Mouse (Mus musculus) CH12.LX (cell line): Measurements from ENCODE around the gene Otud4. TPM values are rescaled to one million over a fixed set of nuclear protein-coding genes. Genes with fewer than 3 reads are reported as not detected.
"Not testable (repeated sequence)": the region's sequence is repeated elsewhere in the genome, so short reads cannot be mapped to it uniquely, and the experiment has no call there.

Experiments used
- DNase-seq: peaks from one replicate; pipeline ENCODE4 v3.0.0-alpha.2; 2013; ENCODE audit errors: extremely low read depth
- H3K27ac ChIP-seq: 2 replicates; pipeline ENCODE4 v1.5.1; 2012; ENCODE audit warnings: low read depth, mild to moderate bottlenecking, control low read depth, moderate library complexity; ENCODE audit not compliant: insufficient read depth
- H3K27me3 ChIP-seq: replicated peaks from 2 replicates; pipeline ENCODE3; 2012; ENCODE audit warnings: inconsistent platforms
- H3K36me3 ChIP-seq, 2 experiments: replicated peaks in 1 of 2; 2 replicates each; pipeline versions ENCODE3 to v1.6.1; 2012; ENCODE audit warnings: inconsistent platforms in 1 of 2, low read length in 1 of 2, mild to moderate bottlenecking in 1 of 2, mixed read lengths in 1 of 2, moderate library complexity in 1 of 2; ENCODE audit not compliant: control insufficient read depth in 1 of 2, insufficient read depth in 1 of 2
- H3K4me1 ChIP-seq, 2 experiments: 2 replicates each; pipeline ENCODE4 v1.6.1; 2012; ENCODE audit warnings: inconsistent platforms in 1 of 2, moderate library complexity in 1 of 2; ENCODE audit not compliant: insufficient read depth in 2 of 2, control insufficient read depth in 1 of 2
- H3K4me2 ChIP-seq: 2 replicates; pipeline ENCODE4 v1.6.1; 2012; ENCODE audit warnings: low read depth, mild to moderate bottlenecking, control low read depth; ENCODE audit not compliant: poor library complexity, insufficient read depth, severe bottlenecking
- H3K4me3 ChIP-seq, 3 experiments: fragments of 150-350 bp in 1 of 3; sonication (generic) in 1 of 3; replicated peaks in 1 of 3; 2 replicates each; pipeline versions ENCODE3 to v1.5.1; 2011 to 2012; ENCODE audit warnings: low read depth in 2 of 3, low read length in 2 of 3, mild to moderate bottlenecking in 2 of 3, moderate library complexity in 2 of 3, control low read depth in 1 of 3, improper control_type of control experiment in 1 of 3, inconsistent platforms in 1 of 3, mixed read lengths in 1 of 3; ENCODE audit not compliant: poor library complexity in 1 of 3
- H3K79me2 ChIP-seq: replicated peaks from 2 replicates; pipeline ENCODE4 v1.6.1; 2012; ENCODE audit warnings: mild to moderate bottlenecking, moderate library complexity; ENCODE audit not compliant: control insufficient read depth, poor library complexity, insufficient read depth, severe bottlenecking; ENCODE audit errors: extremely low read depth
- H3K9ac ChIP-seq: 2 replicates; pipeline ENCODE4 v1.6.1; 2012; ENCODE audit warnings: low read depth, mild to moderate bottlenecking, control low read depth, moderate library complexity; ENCODE audit not compliant: insufficient read depth
- H3K9me3 ChIP-seq: replicated peaks from 2 replicates; pipeline ENCODE3; 2012; ENCODE audit warnings: low read length, inconsistent platforms, mixed read lengths
- BHLHE40 ChIP-seq: IDR thresholded peaks from 2 replicates; pipeline ENCODE4 v1.6.1; 2011; ENCODE audit warnings: mild to moderate bottlenecking, low read depth, low read length, improper control_type of control experiment
- CHD1 ChIP-seq: IDR thresholded peaks from 2 replicates; pipeline ENCODE4 v1.6.1; 2012; ENCODE audit warnings: low read depth, low read length, improper control_type of control experiment, inconsistent platforms
- CHD2 ChIP-seq: IDR thresholded peaks from 2 replicates; pipeline ENCODE4 v1.6.1; 2011; ENCODE audit warnings: low read length, improper control_type of control experiment
- CTCF ChIP-seq, 2 experiments: IDR thresholded peaks in 1 of 2; conservative IDR thresholded peaks in 1 of 2; 2 replicates each; pipeline ENCODE4 v1.5.1; 2011 to 2012; ENCODE audit warnings: low read depth in 2 of 2, low read length in 2 of 2, improper control_type of control experiment in 1 of 2, inconsistent platforms in 1 of 2, mild to moderate bottlenecking in 1 of 2, moderate library complexity in 1 of 2
- E2F4 ChIP-seq: IDR thresholded peaks from 2 replicates; pipeline ENCODE4 v1.6.1; 2011; ENCODE audit warnings: low read depth, low read length, improper control_type of control experiment; ENCODE audit not compliant: insufficient replicate concordance
- EP300 ChIP-seq: IDR thresholded peaks from 2 replicates; pipeline ENCODE4 v1.6.1; 2011; ENCODE audit warnings: low read length, improper control_type of control experiment
- ETS1 ChIP-seq: conservative IDR thresholded peaks from 2 replicates; pipeline ENCODE4 v1.6.1; 2012; ENCODE audit warnings: low read depth, mild to moderate bottlenecking, inconsistent platforms, low read length, improper control_type of control experiment, moderate library complexity
- GABPA ChIP-seq: IDR thresholded peaks from 2 replicates; pipeline ENCODE4 v1.6.1; 2012; ENCODE audit warnings: low read depth, low read length, improper control_type of control experiment, inconsistent platforms; ENCODE audit not compliant: insufficient replicate concordance
- HCFC1 ChIP-seq: IDR thresholded peaks from 2 replicates; pipeline ENCODE4 v1.6.1; 2012; ENCODE audit warnings: low read depth, mild to moderate bottlenecking, inconsistent platforms, low read length, improper control_type of control experiment
- IRF4 ChIP-seq: IDR thresholded peaks from 2 replicates; pipeline ENCODE4 v1.6.1; 2014; ENCODE audit warnings: low read depth, mild to moderate bottlenecking, inconsistent platforms, low read length, improper control_type of control experiment
- JUN ChIP-seq: IDR thresholded peaks from 2 replicates; pipeline ENCODE4 v1.6.1; 2011; ENCODE audit warnings: low read depth, mild to moderate bottlenecking, low read length, improper control_type of control experiment, moderate library complexity; ENCODE audit not compliant: insufficient read depth
- JUND ChIP-seq: conservative IDR thresholded peaks from 2 replicates; pipeline ENCODE4 v1.6.1; 2011; ENCODE audit warnings: low read depth, low read length, improper control_type of control experiment
- KAT2A ChIP-seq: IDR thresholded peaks from 2 replicates; pipeline ENCODE4 v1.6.1; 2012; ENCODE audit warnings: low read length, improper control_type of control experiment, inconsistent platforms; ENCODE audit not compliant: insufficient replicate concordance
- MAX ChIP-seq: IDR thresholded peaks from 2 replicates; pipeline ENCODE4 v1.6.1; 2011; ENCODE audit warnings: low read length, improper control_type of control experiment
- MAZ ChIP-seq: IDR thresholded peaks from 2 replicates; pipeline ENCODE4 v1.6.1; 2012; ENCODE audit warnings: low read depth, mild to moderate bottlenecking, inconsistent platforms, low read length, improper control_type of control experiment, moderate library complexity
- MEF2A ChIP-seq: IDR thresholded peaks from 2 replicates; pipeline ENCODE4 v1.6.1; 2014; ENCODE audit warnings: low read depth, mild to moderate bottlenecking, inconsistent platforms, low read length, improper control_type of control experiment, borderline replicate concordance
- NELFE ChIP-seq: IDR thresholded peaks from 2 replicates; pipeline ENCODE4 v1.6.1; 2011; ENCODE audit warnings: low read depth, low read length, improper control_type of control experiment
- NRF1 ChIP-seq: IDR thresholded peaks from 2 replicates; pipeline ENCODE4 v1.6.1; 2014; ENCODE audit warnings: low read depth, mild to moderate bottlenecking, inconsistent platforms, low read length, improper control_type of control experiment, moderate library complexity
- PAX5 ChIP-seq: IDR thresholded peaks from 2 replicates; pipeline ENCODE4 v1.6.1; 2012; ENCODE audit warnings: low read length, inconsistent platforms, mixed read lengths
- RAD21 ChIP-seq: IDR thresholded peaks from 2 replicates; pipeline ENCODE4 v1.6.1; 2011; ENCODE audit warnings: low read depth, mild to moderate bottlenecking, low read length, improper control_type of control experiment, moderate library complexity
- RCOR1 ChIP-seq: conservative IDR thresholded peaks from 2 replicates; pipeline ENCODE4 v1.6.1; 2012; ENCODE audit warnings: low read depth, mild to moderate bottlenecking, inconsistent platforms, low read length, improper control_type of control experiment
- TBP ChIP-seq: conservative IDR thresholded peaks from 2 replicates; pipeline ENCODE4 v1.6.1; 2011; ENCODE audit warnings: low read depth, low read length, improper control_type of control experiment
- TCF12 ChIP-seq: IDR thresholded peaks from 2 replicates; pipeline ENCODE4 v1.6.1; 2014; ENCODE audit warnings: low read depth, mild to moderate bottlenecking, inconsistent platforms, low read length, improper control_type of control experiment
- USF1 ChIP-seq: IDR thresholded peaks from 2 replicates; pipeline ENCODE4 v1.6.1; 2014; ENCODE audit warnings: low read depth, mild to moderate bottlenecking, inconsistent platforms, low read length, improper control_type of control experiment
- ZMIZ1 ChIP-seq: IDR thresholded peaks from 2 replicates; pipeline ENCODE4 v1.6.1; 2012; ENCODE audit warnings: low read depth, mild to moderate bottlenecking, inconsistent platforms, low read length, improper control_type of control experiment
- ZNF384 ChIP-seq: IDR thresholded peaks from 2 replicates; pipeline ENCODE4 v1.6.1; 2012; ENCODE audit warnings: low read depth, low read length, improper control_type of control experiment, inconsistent platforms
- dilution Hi-C: fragments of 300-500 bp; cut with MboI; formaldehyde crosslinking; loops from 2 replicates; pipeline ENCODE4 v1.14.3; 2020; ENCODE audit warnings: low sequenced_read_pairs; ENCODE audit not compliant: extremely low pct_unique_long_range_greater_than_20kb, extremely low pct_ligation_motif_present
- in situ Hi-C: fragments of 300-500 bp; cut with MboI; formaldehyde crosslinking; loops from 3 replicates; pipeline ENCODE4 v1.14.3; 2019; ENCODE audit warnings: low sequenced_read_pairs, low pct_ligation_motif_present, low pct_unique_long_range_greater_than_20kb, mixed read lengths
- polyA plus RNA-seq: library from polyadenylated mRNA; unstranded; fragments of >175 nt; gene quantifications from 2 replicates; pipeline ENCODE4 v1.2.1, GENCODE M21; 2012; ENCODE audit warnings: low read depth; ENCODE audit not compliant: insufficient read length
- total RNA-seq, 2 experiments: library from RNA; depleted of rRNA; stranded (reverse); fragments of 300-350 nt in 1 of 2; fragments of >200 nt in 1 of 2; gene quantifications; 2 replicates each; pipeline ENCODE4 v1.2.3; 2012 to 2014

Gene Otud4
- total and polyA plus RNA-seq, 3 experiments = 22.8 to 44.6 (median 42.3) TPM

DNA sequence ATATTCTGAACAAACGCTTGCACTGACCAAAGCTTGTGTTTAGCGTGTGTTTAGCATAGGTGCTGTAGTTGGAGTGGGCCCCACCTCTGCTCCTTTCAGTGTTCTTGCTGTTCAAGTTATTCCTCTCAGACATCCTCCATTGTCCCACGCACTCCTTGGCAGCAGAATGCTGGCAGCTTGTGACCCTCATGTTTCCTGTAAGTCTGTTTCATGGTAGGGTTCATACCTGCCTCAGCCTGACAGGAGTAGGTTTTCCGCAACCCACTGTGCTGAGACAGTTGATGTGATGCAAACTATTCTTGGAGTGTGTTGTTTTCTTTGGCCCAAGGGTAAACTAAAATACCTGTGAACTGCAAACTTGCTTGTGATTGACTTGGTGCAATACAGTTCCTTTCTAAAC is 37.0 kb downstream of the Otud4 start:
- Histone ChIP-seq H3K4me2 (no peak overlapping the region), H3K27me3 (no peaks in the 10 kb centered on the region), H3K36me3 (peaks cover 32 to 68% of the 10 kb centered on the region in 2 experiments), H3K4me3 (no peak overlapping the region), H3K9me3 (no peaks in the 10 kb centered on the region), H3K4me1 (no peaks in the 10 kb centered on the region), H3K27ac (no peak overlapping the region), H3K9ac (no peak overlapping the region), H3K79me2 (no peaks in the 10 kb centered on the region; the same call in 1 of the 2 replicates)
- DNase-seq = no peak
- in situ Hi-C loops (loop anchor here (25.0 kb wide), 1 partner anchor 1036 kb away; no protein-coding TSS in a partner anchor), dilution Hi-C loops (no loop called here)
- TF ChIP-seq GABPA = no peak
- TF ChIP-seq CTCF (conservative IDR thresholded peaks at IDR 0.05 in 1 of 2, IDR thresholded peaks at IDR 0.05 in 1 of 2; ENCODE audit: low read depth in 2 of 2, low read length in 2 of 2) = no peak
- no peak for TF ChIP-seq E2F4
- no peak for TF ChIP-seq PAX5
- TF ChIP-seq ETS1 = no peak
- no peak for TF ChIP-seq ZMIZ1
- TF ChIP-seq KAT2A = no peak
- no peak for TF ChIP-seq NRF1
- no peak for TF ChIP-seq JUND
- no peak for TF ChIP-seq EP300
- no peak for TF ChIP-seq RAD21
- TF ChIP-seq NELFE = no peak
- TF ChIP-seq TCF12 = no peak
- TF ChIP-seq IRF4 = no peak
- TF ChIP-seq MAZ = no peak
- no peak for TF ChIP-seq CHD2
- TF ChIP-seq HCFC1 = no peak
- TF ChIP-seq USF1 = no peak
- TF ChIP-seq MEF2A = no peak

DNA sequence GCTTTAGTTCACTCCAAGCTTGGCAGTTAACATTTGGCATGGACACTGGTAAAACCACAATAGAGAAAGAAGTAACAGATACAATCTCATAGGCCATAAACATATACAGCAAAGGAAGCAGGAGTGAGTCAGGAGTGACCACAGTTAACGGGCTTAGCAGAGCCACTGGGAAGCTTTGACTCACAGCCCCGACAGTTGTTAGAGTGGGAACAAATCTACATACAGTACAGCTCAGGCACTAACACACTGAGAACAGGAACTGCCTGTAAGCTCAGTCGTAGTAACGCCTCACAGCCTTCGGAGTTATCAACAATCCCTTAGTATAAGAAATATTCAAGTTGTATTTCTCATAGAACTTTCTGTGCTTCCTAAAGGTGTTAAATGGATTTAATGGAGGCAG is 39.6 kb downstream of the Otud4 start:
- dilution Hi-C loops = no loop called here
- no peak overlapping the region for H3K27ac ChIP-seq
- in situ Hi-C loops = loop anchor here (25.0 kb wide), 1 partner anchor 1033 kb away; no protein-coding TSS in a partner anchor

DNA sequence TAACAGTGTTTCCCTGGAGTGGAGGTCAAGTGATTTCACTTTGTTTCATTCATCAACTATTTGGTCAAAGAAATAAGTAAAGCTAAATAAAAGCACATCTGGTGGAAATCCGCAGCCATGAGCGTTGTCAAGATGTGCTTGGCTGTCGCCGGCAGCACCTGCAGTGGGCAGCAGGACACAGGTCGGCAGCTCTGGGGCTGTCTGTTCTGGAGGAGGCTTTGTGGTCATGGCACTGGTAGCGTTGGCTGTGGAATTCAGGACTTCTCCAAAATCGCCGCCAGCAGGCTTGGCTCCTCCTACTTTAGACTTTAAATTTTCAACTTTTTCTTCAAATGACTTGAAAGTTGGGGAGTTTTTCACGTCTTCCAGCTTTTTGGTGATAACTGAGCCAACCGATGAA is 40.7 kb downstream of the Otud4 start:
- dilution Hi-C loops, H3K4me2 ChIP-seq, DNase-seq, H3K9me3 ChIP-seq, H3K27ac ChIP-seq, H3K4me3 ChIP-seq, H3K79me2 ChIP-seq, H3K4me1 ChIP-seq, H3K9ac ChIP-seq, H3K27me3 ChIP-seq: not testable (repeated sequence)
- in situ Hi-C loops = loop anchor here (25.0 kb wide), 1 partner anchor 1032 kb away; no protein-coding TSS in a partner anchor
- peaks cover 31 to 71% of the 10 kb centered on the region in 2 experiments for H3K36me3 ChIP-seq

More for the DNA sequence above, 39.6 kb downstream of the Otud4 start:
- no peak overlapping the region for H3K4me3 ChIP-seq
- DNase-seq = peak; percentile 27
- no peaks in the 10 kb centered on the region for H3K27me3 ChIP-seq
- H3K79me2 ChIP-seq = no peaks in the 10 kb centered on the region
- TF ChIP-seq TBP (no peak), RCOR1 (no peak), PAX5 (no peak), ZNF384 (no peak), BHLHE40 (no peak), CHD1 (no peak), GABPA (no peak), MAX (no peak), NELFE (no peak), JUN (no peak)
- H3K36me3 ChIP-seq = peaks cover 28 to 70% of the 10 kb centered on the region in 2 experiments
- no peaks in the 10 kb centered on the region for H3K4me1 ChIP-seq
- H3K9ac ChIP-seq = no peak overlapping the region
- H3K9me3 ChIP-seq = no peaks in the 10 kb centered on the region
- H3K4me2 ChIP-seq = no peak overlapping the region
